In the genomic region with DNA sequence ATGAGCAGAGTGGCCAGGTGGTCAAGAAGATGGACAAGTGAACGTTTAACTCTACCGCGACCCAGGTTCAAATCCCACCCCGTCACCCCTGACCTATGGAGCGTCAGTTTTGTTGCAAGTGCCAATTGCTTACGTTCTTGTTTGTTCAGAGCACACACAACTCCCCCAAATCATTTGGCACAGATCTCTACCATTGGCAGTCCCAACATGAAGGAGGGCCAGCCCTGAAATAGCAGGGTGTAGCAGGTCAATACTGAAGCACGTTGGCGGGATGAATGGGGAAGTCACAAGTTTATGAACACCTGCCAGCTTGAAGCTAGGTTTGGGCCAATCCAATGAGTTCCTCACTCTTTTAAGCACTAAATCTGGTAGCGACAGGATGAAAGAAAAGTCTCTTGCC, we compare ENCODE assay signal across 24 mouse cellular contexts. TPM values are rescaled to one million over a fixed set of nuclear protein-coding genes. Genes with fewer than 3 reads are reported as not detected.
A peak's percentile ranks its signal among the peaks of the same experiment; 100 is the strongest.
DNase-seq lines count a peak whose midpoint lies in the region; ATAC-seq and TF ChIP-seq lines count a peak whose summit lies in the region.
"Had no signal": no experiment of that assay in that cellular context is flagged by ENCODE, and none has a peak within 500 bp of the region (broad histone marks: within the 10 kb centered on the region; RNA-seq: fewer than 3 reads in every experiment).

No protein-coding gene starts in this region.

- no peak for ATAC-seq in midbrain, postnatal 0 days (ENCODE audit: low FRiP score)
- ATAC-seq: CD4-positive, CD25-positive, alpha-beta regulatory T cell, adult 4 months; intestine, embryonic 16.5 days; midbrain, embryonic 15.5 days had no signal

- 82% methylated on average over 9 of the region's 9 CpGs for whole genome bisulfite sequencing in midbrain, postnatal 0 days
- WGBS in midbrain, embryonic 10.5 days = 92% methylated on average over 9 of the region's 9 CpGs
- WGBS in cerebellum, adult 2 months = 53% methylated on average over 9 of the region's 9 CpGs

- peaks cover 10% of the 10 kb centered on the region; the same call in 1 of the 2 replicates for H3K36me3 ChIP-seq in midbrain, postnatal 0 days (ENCODE audit: insufficient read depth, low read length)
- peaks cover 95% of the 10 kb centered on the region for H3K36me3 ChIP-seq in midbrain, embryonic 10.5 days
- H3K36me3 ChIP-seq: midbrain, embryonic 15.5 days had no signal

- DNase-seq in adrenal gland, adult 2 months = peak; percentile 10
- DNase-seq in adrenal gland, postnatal 25 days = no peak
- DNase-seq in heart, adult 9 months (ENCODE audit: low spot score in 2 of 2) = peak; percentile 47 to 57
- no peak for DNase-seq in heart, postnatal 25 days (ENCODE audit: low spot score)
- DNase-seq in midbrain, postnatal 0 days (ENCODE audit: low spot score) = peak; percentile 48
- no peak for DNase-seq in midbrain, embryonic 10.5 days (ENCODE audit: low spot score)
- DNase-seq in heart, postnatal 4 days = peak; percentile 21
- no peak for DNase-seq in cerebellum, adult 2 months
- DNase-seq: adrenal gland, adult 8-10 months; cerebellum, adult 9-11 months; gastrocnemius, postnatal 25 days; right cerebral cortex, postnatal 14 days; thymus, postnatal 36 days had no signal

- no peak overlapping the region for H3K4me3 ChIP-seq in midbrain, postnatal 0 days (ENCODE audit: low read depth, low read length)
- H3K4me3 ChIP-seq in midbrain, embryonic 10.5 days = no peak overlapping the region
- H3K4me3 ChIP-seq in cerebellum, adult 2 months (replicated peaks; ENCODE audit: insufficient read depth, low read depth, low read length) = no peak overlapping the region
- H3K4me3 ChIP-seq: embryonic facial prominence, embryonic 13.5 days; hindbrain, embryonic 13.5 days; kidney, embryonic 15.5 days; layer of hippocampus, adult 2 months; limb, embryonic 10.5 days; midbrain, embryonic 15.5 days had no signal

- no peaks in the 10 kb centered on the region for H3K27me3 ChIP-seq in midbrain, postnatal 0 days (ENCODE audit: insufficient read depth, low read length)
- no peaks in the 10 kb centered on the region for H3K27me3 ChIP-seq in midbrain, embryonic 10.5 days (ENCODE audit: low read depth, poor library complexity, severe bottlenecking)
- H3K27me3 ChIP-seq in cerebellum, adult 2 months (ENCODE audit: control insufficient read depth, insufficient read depth, low read length) = no peaks in the 10 kb centered on the region
- H3K27me3 ChIP-seq: embryonic facial prominence, embryonic 13.5 days; hindbrain, embryonic 13.5 days; kidney, embryonic 15.5 days; midbrain, embryonic 15.5 days had no signal

- TF ChIP-seq CTCF in midbrain, postnatal 0 days (IDR thresholded peaks at IDR 0.05) = no peak
- no peak for TF ChIP-seq CTCF in cerebellum, adult 2 months (IDR thresholded peaks at IDR 0.05; ENCODE audit: borderline replicate concordance, insufficient read depth, low read depth, low read length)

- no peak for TF ChIP-seq POLR2A in cerebellum, adult 2 months (IDR thresholded peaks at IDR 0.05; ENCODE audit: borderline replicate concordance, insufficient read depth, low read length)

- H3K4me1 ChIP-seq in midbrain, postnatal 0 days (ENCODE audit: insufficient read depth, low read length) = peaks cover 18% of the 10 kb centered on the region
- peaks cover 34% of the 10 kb centered on the region for H3K4me1 ChIP-seq in midbrain, embryonic 10.5 days
- peaks cover 7% of the 10 kb centered on the region; the same call in 1 of the 2 replicates for H3K4me1 ChIP-seq in cerebellum, adult 2 months (ENCODE audit: control insufficient read depth, insufficient read depth, low read length)

- intact Hi-C loops in heart, postnatal 25 days (cut with DNase I) = no loop called here

- no peak overlapping the region for H3K27ac ChIP-seq in midbrain, postnatal 0 days (ENCODE audit: low read depth, low read length)
- H3K27ac ChIP-seq in midbrain, embryonic 10.5 days (replicated peaks) = no peak overlapping the region
- H3K27ac ChIP-seq in cerebellum, adult 2 months (ENCODE audit: insufficient read depth, low read length) = no peak overlapping the region
- H3K27ac ChIP-seq: embryonic facial prominence, embryonic 13.5 days; hindbrain, embryonic 13.5 days; kidney, embryonic 15.5 days; layer of hippocampus, adult 2 months; limb, embryonic 10.5 days; liver, embryonic 14.5 days; midbrain, embryonic 15.5 days; stomach, postnatal 0 days had no signal

- H3K9ac ChIP-seq in midbrain, postnatal 0 days (replicated peaks; ENCODE audit: low read length, poor library complexity, severe bottlenecking) = no peak overlapping the region
- H3K9ac ChIP-seq: embryonic facial prominence, embryonic 13.5 days; hindbrain, embryonic 13.5 days; kidney, embryonic 15.5 days; liver, embryonic 14.5 days; midbrain, embryonic 15.5 days had no signal

- H3K9me3 ChIP-seq in midbrain, postnatal 0 days (ENCODE audit: low read length) = no peaks in the 10 kb centered on the region
- H3K9me3 ChIP-seq in midbrain, embryonic 10.5 days (replicated peaks) = no peaks in the 10 kb centered on the region
- H3K9me3 ChIP-seq: embryonic facial prominence, embryonic 13.5 days; G1E; hindbrain, embryonic 13.5 days; kidney, embryonic 15.5 days; limb, embryonic 10.5 days; midbrain, embryonic 15.5 days had no signal

- no peak overlapping the region for H3K4me2 ChIP-seq in midbrain, postnatal 0 days (ENCODE audit: low read depth, low read length, poor library complexity, severe bottlenecking)
- H3K4me2 ChIP-seq: embryonic facial prominence, embryonic 13.5 days; hindbrain, embryonic 13.5 days; kidney, embryonic 15.5 days; midbrain, embryonic 15.5 days had no signal

RNA-seq across cellular contexts. Expression of a gene that starts 46.7 kb away (rescaled TPM):
- total RNA-seq in adrenal gland, adult 2 months (2021) = 10 to 100 TPM in 1 of 2 experiments, 1 to 10 TPM in 1; 9.0 to 13.5 TPM
- polyA plus RNA-seq in adrenal gland, adult 2 months (2012; rRNA removed) = 9.3 and 10.3 TPM in 2 replicates
- 15.1 and 15.4 TPM in 2 replicates for total RNA-seq in adrenal gland, postnatal 25 days (2021)
- 10 to 100 TPM; 13.2 to 13.6 TPM for total RNA-seq in heart, postnatal 25 days (2021)
- total RNA-seq in midbrain, postnatal 0 days (2014; rRNA removed) = 37.0 and 37.5 TPM in 2 replicates
- 7.4 and 8.8 TPM in 2 replicates for polyA plus RNA-seq in midbrain, postnatal 0 days (2015; fragmentation: Nextera tagmentation; extraction: Ambion mirVana)
- 4.5 and 6.8 TPM in 2 replicates for polyA plus RNA-seq in midbrain, embryonic 10.5 days (2016; fragmentation: Nextera tagmentation; extraction: Ambion mirVana)
- 10 to 100 TPM; 27.6 to 28.2 TPM for total RNA-seq in heart, postnatal 4 days (2021)
- polyA plus RNA-seq in cerebellum, adult 2 months (2012; rRNA removed) = 24.7 and 27.8 TPM in 2 replicates

Comparison
In these comparisons a context has a peak if more than half of its experiments do, and no peak if none do; other contexts are left out.
1. DNase-seq: peak in adrenal gland, adult 2 months (single experiment), heart, adult 9 months (2 of 2), midbrain, postnatal 0 days (single experiment) and heart, postnatal 4 days (single experiment); none in adrenal gland, postnatal 25 days (single experiment), heart, postnatal 25 days (single experiment), midbrain, embryonic 10.5 days (single experiment) and cerebellum, adult 2 months (0 of 2).